Mouse (Mus musculus) layer of hippocampus, adult 18-20 months (tissue): ENCODE data around the gene Grid1. TPM values are rescaled to one million over a fixed set of nuclear protein-coding genes. Genes with fewer than 3 reads are reported as not detected.

Experiments
- DNase-seq, 2 experiments: peaks; one replicate each; pipeline ENCODE4 v3.0.0; 2022; ENCODE audit warnings: low spot score in 2 of 2
- total RNA-seq, 2 experiments: library from RNA; stranded (reverse); gene quantifications; 2 replicates each; pipeline ENCODE4 v1.2.3; 2021

The Grid1 gene
- total RNA-seq, 2 experiments from 2014 or later: 51.1 to 53.0 TPM

GRCm38 (mm10) chr14:34829831-34830230 lies 9.9 kb downstream of the Grid1 start:
- no peak for DNase-seq

- no peak for DNase-seq
These were observed 17.2 kb downstream of the Grid1 start for GRCm38 (mm10) chr14:34837145-34837544.

- no peak for DNase-seq
These were observed 19.1 kb downstream of the Grid1 start for GRCm38 (mm10) chr14:34838999-34839398.

- peak; percentile 64 to 71 for DNase-seq
These were observed 20.0 kb downstream of the Grid1 start for GRCm38 (mm10) chr14:34839898-34840297.

- DNase-seq: no peak
These were observed 23.7 kb downstream of the Grid1 start for GRCm38 (mm10) chr14:34843579-34843978.

- DNase-seq: no peak
These were observed 24.3 kb downstream of the Grid1 start for GRCm38 (mm10) chr14:34844166-34844565.

- DNase-seq: no peak
These were observed 26.9 kb downstream of the Grid1 start for GRCm38 (mm10) chr14:34846799-34847198.

- DNase-seq: no peak
These were observed 27.7 kb downstream of the Grid1 start for GRCm38 (mm10) chr14:34847625-34848024.

GRCm38 (mm10) chr14:34860891-34861780 lies 41.2 kb downstream of the Grid1 start:
- no peak for DNase-seq

GRCm38 (mm10) chr14:34867266-34867665 lies 47.4 kb downstream of the Grid1 start:
- DNase-seq: no peak

GRCm38 (mm10) chr14:34868513-34869260 lies 48.8 kb downstream of the Grid1 start:
- no peak for DNase-seq

- DNase-seq: no peak
These were observed 60.1 kb downstream of the Grid1 start for GRCm38 (mm10) chr14:34879996-34880395.

GRCm38 (mm10) chr14:34880431-34881421 lies 60.8 kb downstream of the Grid1 start:
- DNase-seq: peak in 1 of 2 experiments; percentile 34

GRCm38 (mm10) chr14:34884194-34884593 lies 64.3 kb downstream of the Grid1 start:
- no peak for DNase-seq

- DNase-seq: peak in 1 of 2 experiments; percentile 44
These were observed 64.7 kb downstream of the Grid1 start for GRCm38 (mm10) chr14:34884611-34885010.

- peak; percentile 21 to 54 for DNase-seq
These were observed 72.0 kb downstream of the Grid1 start for GRCm38 (mm10) chr14:34891769-34892532.

- DNase-seq: peak; percentile 67 to 84
These were observed 76.5 kb downstream of the Grid1 start for GRCm38 (mm10) chr14:34896253-34896982.

GRCm38 (mm10) chr14:34903854-34904253 lies 83.9 kb downstream of the Grid1 start:
- DNase-seq: no peak

- DNase-seq: no peak
These were observed 85.8 kb downstream of the Grid1 start for GRCm38 (mm10) chr14:34905697-34906096.
